Mouse (Mus musculus): ENCODE measurements at regions not wholly inside any gene's neighbourhood (a gene's known extent, or its start where the extent isn't known, plus 50 kb on each side); places are given as distances from the start of the nearest gene placed in this dataset.
A peak's percentile ranks its signal among the peaks of the same experiment; 100 is the strongest.

DNA sequence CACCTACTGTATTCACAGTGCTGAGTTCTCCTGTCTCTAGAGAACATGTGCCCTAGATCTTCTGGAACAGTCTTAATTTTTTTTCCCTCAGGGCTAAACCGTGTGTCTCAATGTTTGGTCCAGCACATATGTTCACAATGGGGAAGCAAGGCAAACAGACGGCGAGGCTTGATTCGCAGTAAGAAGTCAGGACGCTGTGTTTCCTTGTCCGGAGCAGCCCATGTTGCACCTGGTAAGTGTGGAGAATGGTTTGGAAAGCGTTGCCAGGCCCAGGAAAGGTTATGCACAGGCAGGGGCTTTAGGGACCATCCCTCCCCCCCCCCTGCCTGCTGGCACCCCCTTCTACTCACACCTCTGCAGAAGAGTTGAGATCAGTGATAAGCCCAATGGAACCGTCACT lies 121.4 kb downstream of the Dact1 start:
- DNase-seq = no peak
- Histone ChIP-seq H3K27ac (no peak overlapping the region), H3K27me3 (ENCODE audit: control insufficient read depth, insufficient read depth, low read length) (no peaks in the 10 kb centered on the region), H3K4me3 (no peak overlapping the region), H3K4me1 (ENCODE audit: control insufficient read depth, insufficient read depth, low read length) (no peaks in the 10 kb centered on the region; the same call in none of the 2 replicates), H3K9ac (ENCODE audit: low read depth, low read length) (no peak overlapping the region), H3K36me3 (ENCODE audit: control insufficient read depth, insufficient read depth, low read length) (no peaks in the 10 kb centered on the region), H3K79me2 (replicated peaks; ENCODE audit: control insufficient read depth, insufficient read depth, low read length) (no peaks in the 10 kb centered on the region)
- 92% methylated on average over 8 of the region's 8 CpGs for WGBS
- intact Hi-C loops (cut with DNase I) = no loop called here
- no peak for TF ChIP-seq EP300 (IDR thresholded peaks at IDR 0.05; ENCODE audit: insufficient read depth, low read depth, low read length)
- no peak for TF ChIP-seq POLR2A (IDR thresholded peaks at IDR 0.05; ENCODE audit: insufficient read depth, low read depth, low read length)
- TF ChIP-seq CTCF (IDR thresholded peaks at IDR 0.05) = no peak

- Histone ChIP-seq H3K4me3 (no peak overlapping the region), H3K4me1 (ENCODE audit: control insufficient read depth, insufficient read depth, low read length) (peaks cover 3% of the 10 kb centered on the region), H3K27ac (no peak overlapping the region), H3K36me3 (ENCODE audit: control insufficient read depth, insufficient read depth, low read length) (no peaks in the 10 kb centered on the region), H3K27me3 (ENCODE audit: control insufficient read depth, insufficient read depth, low read length) (no peaks in the 10 kb centered on the region), H3K79me2 (replicated peaks; ENCODE audit: control insufficient read depth, insufficient read depth, low read length) (no peaks in the 10 kb centered on the region), H3K9ac (ENCODE audit: low read depth, low read length) (no peak overlapping the region)
- no peak for DNase-seq
- no peak for TF ChIP-seq CTCF (IDR thresholded peaks at IDR 0.05)
- no peak for TF ChIP-seq EP300 (IDR thresholded peaks at IDR 0.05; ENCODE audit: insufficient read depth, low read depth, low read length)
- TF ChIP-seq POLR2A (IDR thresholded peaks at IDR 0.05; ENCODE audit: insufficient read depth, low read depth, low read length) = no peak
- intact Hi-C loops (cut with DNase I) = no loop called here
- 72% methylated on average over 9 of the region's 9 CpGs for WGBS
Measured at GRCm38 (mm10) chr12:71433549-71434200, 124.0 kb downstream of the Dact1 start.

DNA sequence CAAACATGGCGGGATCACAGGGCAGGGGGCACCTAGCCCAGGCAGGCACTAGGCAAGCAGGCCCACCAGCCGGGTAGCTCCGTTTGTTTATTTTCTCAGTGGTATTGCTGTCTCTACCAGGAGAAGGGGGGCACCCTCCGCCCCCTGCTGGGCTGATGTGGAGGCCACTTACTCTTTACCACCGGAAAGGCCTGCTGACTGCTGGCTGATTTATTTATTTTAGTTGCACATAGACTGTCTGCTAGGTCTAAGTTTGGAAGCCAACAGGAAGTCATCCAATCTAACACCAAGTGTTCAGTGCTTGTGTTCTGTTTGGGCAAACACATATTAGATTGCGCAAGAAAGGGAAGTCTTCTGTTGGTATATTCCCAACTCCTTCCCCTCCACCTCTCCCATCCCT lies 128.6 kb downstream of the Dact1 start:
- no peaks in the 10 kb centered on the region for H3K36me3 ChIP-seq (ENCODE audit: control insufficient read depth, insufficient read depth, low read length)
- TF ChIP-seq EP300 (IDR thresholded peaks at IDR 0.05; ENCODE audit: insufficient read depth, low read depth, low read length) (no peak), CTCF (IDR thresholded peaks at IDR 0.05) (peak; percentile 56), POLR2A (IDR thresholded peaks at IDR 0.05; ENCODE audit: insufficient read depth, low read depth, low read length) (no peak)
- H3K9ac ChIP-seq (ENCODE audit: low read depth, low read length) = no peak overlapping the region
- peak; percentile 48 to 49 for DNase-seq
- H3K79me2 ChIP-seq (replicated peaks; ENCODE audit: control insufficient read depth, insufficient read depth, low read length) = no peaks in the 10 kb centered on the region
- WGBS = 39% methylated on average over 6 of the region's 6 CpGs
- intact Hi-C loops (cut with DNase I) = no loop called here
- H3K4me1 ChIP-seq (ENCODE audit: control insufficient read depth, insufficient read depth, low read length) = peaks cover 6% of the 10 kb centered on the region
- H3K27me3 ChIP-seq (ENCODE audit: control insufficient read depth, insufficient read depth, low read length) = no peaks in the 10 kb centered on the region
- peak overlapping the region; percentile 36; the same call in 1 of the 2 replicates for H3K27ac ChIP-seq
- no peak overlapping the region for H3K4me3 ChIP-seq

GRCm38 (mm10) chr12:71440863-71441262 lies 131.2 kb downstream of the Dact1 start:
- DNase-seq = no peak
- H3K36me3 ChIP-seq (ENCODE audit: control insufficient read depth, insufficient read depth, low read length) = no peaks in the 10 kb centered on the region
- TF ChIP-seq POLR2A (IDR thresholded peaks at IDR 0.05; ENCODE audit: insufficient read depth, low read depth, low read length) = no peak
- no peak for TF ChIP-seq EP300 (IDR thresholded peaks at IDR 0.05; ENCODE audit: insufficient read depth, low read depth, low read length)
- TF ChIP-seq CTCF (IDR thresholded peaks at IDR 0.05) = no peak
- peaks cover 6% of the 10 kb centered on the region for H3K4me1 ChIP-seq (ENCODE audit: control insufficient read depth, insufficient read depth, low read length)
- no peak overlapping the region for H3K4me3 ChIP-seq
- H3K27ac ChIP-seq = no peak overlapping the region
- no peaks in the 10 kb centered on the region for H3K27me3 ChIP-seq (ENCODE audit: control insufficient read depth, insufficient read depth, low read length)
- no peaks in the 10 kb centered on the region for H3K79me2 ChIP-seq (replicated peaks; ENCODE audit: control insufficient read depth, insufficient read depth, low read length)
- 62% methylated on average over 3 of the region's 3 CpGs for WGBS
- intact Hi-C loops (cut with DNase I) = no loop called here
- no peak overlapping the region for H3K9ac ChIP-seq (ENCODE audit: low read depth, low read length)

DNA sequence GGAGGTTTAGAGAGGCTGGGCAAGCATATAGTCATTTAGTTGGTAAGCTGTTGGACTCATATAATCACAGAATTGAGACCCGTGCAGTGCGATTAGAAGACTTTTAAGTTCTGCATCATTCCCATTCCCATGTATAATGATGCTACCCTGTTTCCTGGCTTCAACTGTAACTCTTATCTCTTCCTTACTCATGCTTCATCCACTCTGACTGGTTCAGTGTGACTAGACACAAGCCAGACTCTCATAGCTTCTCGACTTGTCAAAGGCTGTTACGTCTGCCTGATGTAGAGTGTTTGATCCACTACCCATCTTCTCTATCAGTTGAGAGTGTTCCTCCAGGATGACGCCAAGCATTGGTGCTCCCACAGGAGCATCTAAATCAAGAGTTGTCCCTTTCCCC lies 131.6 kb downstream of the Dact1 start:
- Histone ChIP-seq H3K79me2 (replicated peaks; ENCODE audit: control insufficient read depth, insufficient read depth, low read length) (no peaks in the 10 kb centered on the region), H3K4me1 (ENCODE audit: control insufficient read depth, insufficient read depth, low read length) (peaks cover 6% of the 10 kb centered on the region), H3K4me3 (no peak overlapping the region), H3K36me3 (ENCODE audit: control insufficient read depth, insufficient read depth, low read length) (no peaks in the 10 kb centered on the region), H3K9ac (ENCODE audit: low read depth, low read length) (no peak overlapping the region), H3K27me3 (ENCODE audit: control insufficient read depth, insufficient read depth, low read length) (no peaks in the 10 kb centered on the region), H3K27ac (no peak overlapping the region)
- TF ChIP-seq POLR2A (IDR thresholded peaks at IDR 0.05; ENCODE audit: insufficient read depth, low read depth, low read length) = no peak
- TF ChIP-seq CTCF (IDR thresholded peaks at IDR 0.05) = no peak
- no peak for TF ChIP-seq EP300 (IDR thresholded peaks at IDR 0.05; ENCODE audit: insufficient read depth, low read depth, low read length)
- WGBS = 33% methylated on average over 5 of the region's 5 CpGs
- intact Hi-C loops (cut with DNase I) = no loop called here
- no peak for DNase-seq

DNA sequence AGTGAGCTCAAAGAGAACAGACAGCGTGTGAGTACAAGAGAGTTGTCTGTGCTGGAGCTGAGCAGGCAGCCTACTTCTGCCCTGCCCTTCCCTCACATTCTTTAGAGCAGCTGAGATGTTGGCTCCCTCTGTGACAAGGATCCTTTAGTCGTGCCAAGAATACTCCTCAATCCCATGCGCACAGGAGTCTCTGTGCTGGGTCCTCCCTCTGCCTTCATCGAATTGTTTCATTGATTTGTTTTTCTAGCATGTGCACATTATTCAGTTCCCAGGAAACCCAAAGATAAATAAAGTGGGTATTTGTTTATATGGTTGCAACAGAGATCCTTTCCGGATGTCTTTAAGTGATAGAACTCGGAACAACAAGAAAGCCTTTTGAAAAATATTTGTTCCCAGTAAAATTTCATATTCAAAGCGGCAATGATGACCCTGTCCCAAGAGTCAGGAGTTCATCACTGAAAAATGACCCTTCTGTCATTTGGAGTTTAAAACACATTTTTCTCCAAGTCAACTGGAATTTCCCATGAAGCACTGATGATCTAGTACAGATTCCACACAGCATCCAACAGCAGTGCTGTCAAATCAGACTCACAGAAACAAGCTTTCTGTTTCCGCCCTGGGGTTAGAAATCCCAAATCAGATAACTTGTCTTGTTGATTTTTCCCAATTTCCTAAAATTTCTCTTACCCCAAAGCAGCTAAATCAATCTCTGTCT lies 136.7 kb downstream of the Dact1 start:
- no peaks in the 10 kb centered on the region for H3K79me2 ChIP-seq (replicated peaks; ENCODE audit: control insufficient read depth, insufficient read depth, low read length)
- H3K9ac ChIP-seq (ENCODE audit: low read depth, low read length) = no peak overlapping the region
- H3K4me1 ChIP-seq (ENCODE audit: control insufficient read depth, insufficient read depth, low read length) = no peaks in the 10 kb centered on the region; the same call in 1 of the 2 replicates
- peak overlapping the region; percentile 3 for H3K27ac ChIP-seq
- H3K36me3 ChIP-seq (ENCODE audit: control insufficient read depth, insufficient read depth, low read length) = no peaks in the 10 kb centered on the region
- 47% methylated on average over 8 of the region's 8 CpGs for WGBS
- no peak overlapping the region for H3K4me3 ChIP-seq
- peak in 1 of 2 experiments; percentile 27 for DNase-seq
- H3K27me3 ChIP-seq (ENCODE audit: control insufficient read depth, insufficient read depth, low read length) = no peaks in the 10 kb centered on the region
- TF ChIP-seq POLR2A (IDR thresholded peaks at IDR 0.05; ENCODE audit: insufficient read depth, low read depth, low read length) (no peak), CTCF (IDR thresholded peaks at IDR 0.05) (no peak), EP300 (IDR thresholded peaks at IDR 0.05; ENCODE audit: insufficient read depth, low read depth, low read length) (no peak)
- intact Hi-C loops (cut with DNase I) = no loop called here
